Mouse (Mus musculus) hindbrain, embryonic 16.5 days (tissue): Measurements from ENCODE around the gene Erg. TPM values are rescaled to one million over a fixed set of nuclear protein-coding genes. Genes with fewer than 3 reads are reported as not detected.

Source experiments
- ATAC-seq: fragments of 200-750 bp; cut with Nextera tagmentation; 2 replicates; pipeline ENCODE4 v1.8.0; 2017; ENCODE audit warnings: moderate TSS enrichment, moderate library complexity
- H3K27ac ChIP-seq: fragments of 300-500 bp; sonication (generic); 2 replicates; pipeline ENCODE4 v1.5.1; 2014; ENCODE audit warnings: low read depth, mild to moderate bottlenecking, control low read depth, low read length, moderate library complexity
- H3K27me3 ChIP-seq: fragments of 300-500 bp; sonication (generic); replicated peaks from 2 replicates; pipeline ENCODE4 v1.6.1; 2014; ENCODE audit warnings: low read length; ENCODE audit not compliant: control insufficient read depth, insufficient read depth
- H3K36me3 ChIP-seq: fragments of 300-500 bp; sonication (generic); 2 replicates; pipeline ENCODE4 v1.6.1; 2014; ENCODE audit warnings: mild to moderate bottlenecking, low read length, moderate library complexity, mixed read lengths; ENCODE audit not compliant: control insufficient read depth, insufficient read depth
- H3K4me1 ChIP-seq: fragments of 300-500 bp; sonication (generic); 2 replicates; pipeline ENCODE4 v1.6.1; 2014; ENCODE audit warnings: low read depth, low read length; ENCODE audit not compliant: control insufficient read depth, insufficient read depth
- H3K4me2 ChIP-seq: fragments of 300-500 bp; sonication (generic); 2 replicates; pipeline ENCODE4 v1.6.1; 2014; ENCODE audit warnings: mild to moderate bottlenecking, low read length, control low read depth, moderate library complexity
- H3K4me3 ChIP-seq: fragments of 300-500 bp; sonication (generic); 2 replicates; pipeline ENCODE4 v1.5.1; 2014; ENCODE audit warnings: mild to moderate bottlenecking, low read length, control low read depth, moderate library complexity
- H3K9ac ChIP-seq: fragments of 300-500 bp; sonication (generic); 2 replicates; pipeline ENCODE4 v1.6.1; 2014; ENCODE audit warnings: low read depth, mild to moderate bottlenecking, control low read depth, low read length, moderate library complexity
- H3K9me3 ChIP-seq: fragments of 300-500 bp; sonication (generic); 2 replicates; pipeline ENCODE4 v1.6.1; 2014; ENCODE audit warnings: mild to moderate bottlenecking, low read length, moderate library complexity; ENCODE audit not compliant: control insufficient read depth
- WGBS: fragments of 180-500 bp; shearing (Covaris S2); extraction: QIAGEN DNeasy Blood & Tissue Kit; methylation state at CpG from one replicate; pipeline ENCODE4 v1.1.7; 2014; 5-methylcytosine and 5-hydroxymethylcytosine counted together
- polyA plus RNA-seq: library from polyadenylated mRNA; unstranded; fragments of >200 nt; fragmentation: Nextera tagmentation; extraction: Ambion mirVana; gene quantifications from 2 replicates; pipeline ENCODE4 v1.2.1, GENCODE M21; 2015

Gene Erg
- polyA plus RNA-seq, 1 experiment from 2014 or later = 1.8 TPM

DNA sequence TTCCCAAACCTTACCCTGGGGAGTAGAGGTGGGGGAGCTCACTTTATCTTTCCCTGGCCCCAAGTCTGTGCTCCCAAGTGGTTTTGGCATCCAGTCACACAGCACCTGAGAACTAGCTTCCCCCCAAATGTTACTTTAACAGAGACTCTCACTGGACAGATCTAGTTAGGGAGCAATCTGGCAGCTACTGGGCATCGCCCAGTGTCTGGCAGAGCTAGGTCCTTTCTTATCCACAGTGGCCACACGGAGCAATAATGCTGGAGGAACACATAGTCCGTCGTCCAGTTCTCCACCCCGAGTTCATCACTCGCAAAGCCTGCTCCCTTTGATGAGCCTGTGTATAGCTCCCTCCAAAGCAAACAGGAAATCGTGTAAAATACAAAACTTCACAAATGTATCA is 124.5 kb downstream of the Erg start:
- H3K4me1 ChIP-seq = no peaks in the 10 kb centered on the region
- H3K27me3 ChIP-seq = no peaks in the 10 kb centered on the region
- H3K9me3 ChIP-seq = no peaks in the 10 kb centered on the region
- no peak overlapping the region for H3K9ac ChIP-seq
- ATAC-seq = no peak
- no peak overlapping the region for H3K27ac ChIP-seq
- no peak overlapping the region for H3K4me2 ChIP-seq
- H3K4me3 ChIP-seq = no peak overlapping the region
- 89% methylated on average over 7 of the region's 7 CpGs for WGBS
- H3K36me3 ChIP-seq = no peaks in the 10 kb centered on the region

DNA sequence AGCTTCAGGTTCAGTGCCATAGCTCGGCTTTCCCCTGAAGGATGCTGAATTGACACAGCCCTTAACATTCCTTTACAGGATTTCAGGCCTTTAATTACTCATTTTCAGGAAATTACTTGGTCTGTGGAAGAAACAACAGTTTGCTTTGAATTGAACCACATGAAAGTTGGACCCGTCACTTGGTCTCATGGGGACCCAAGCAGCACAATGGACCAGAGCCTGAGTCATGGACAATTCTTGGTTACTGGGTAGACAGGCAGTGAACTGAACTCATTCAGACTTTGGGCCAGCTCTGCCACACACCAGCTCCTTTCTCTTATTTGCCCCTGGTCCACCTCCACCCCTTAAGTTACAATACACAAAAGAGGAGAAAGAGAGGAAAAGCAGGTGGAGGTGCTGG is 126.1 kb downstream of the Erg start:
- H3K4me2 ChIP-seq = no peak overlapping the region
- no peaks in the 10 kb centered on the region for H3K27me3 ChIP-seq
- H3K9ac ChIP-seq = no peak overlapping the region
- H3K4me3 ChIP-seq = no peak overlapping the region
- no peaks in the 10 kb centered on the region for H3K4me1 ChIP-seq
- H3K36me3 ChIP-seq = no peaks in the 10 kb centered on the region
- H3K27ac ChIP-seq = no peak overlapping the region
- no peak for ATAC-seq
- no peaks in the 10 kb centered on the region for H3K9me3 ChIP-seq
- WGBS = 84% methylated on average over 2 of the region's 2 CpGs

DNA sequence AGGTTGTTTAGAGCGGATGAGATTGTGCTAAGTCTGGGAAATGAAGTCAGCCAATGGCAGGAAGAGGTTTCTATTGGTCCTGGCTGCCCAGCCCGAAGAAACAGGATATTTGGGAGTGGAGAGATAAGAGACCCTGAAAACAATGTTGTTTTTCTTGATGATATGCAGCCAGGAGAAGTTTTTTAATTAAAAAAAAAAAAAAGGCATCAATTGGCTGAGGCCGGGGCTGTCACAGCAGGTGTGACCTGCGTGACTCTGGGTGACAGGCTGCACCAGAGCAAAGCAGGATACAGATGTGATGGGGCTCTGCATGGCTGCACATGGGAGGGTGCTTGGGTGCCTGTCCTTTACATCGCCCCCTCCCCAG is 127.1 kb downstream of the Erg start:
- H3K4me3 ChIP-seq = no peak overlapping the region
- 77% methylated on average over 5 of the region's 5 CpGs for WGBS
- no peaks in the 10 kb centered on the region for H3K9me3 ChIP-seq
- H3K27ac ChIP-seq = no peak overlapping the region
- no peaks in the 10 kb centered on the region for H3K36me3 ChIP-seq
- no peak overlapping the region for H3K4me2 ChIP-seq
- no peaks in the 10 kb centered on the region for H3K27me3 ChIP-seq
- no peaks in the 10 kb centered on the region for H3K4me1 ChIP-seq
- H3K9ac ChIP-seq = no peak overlapping the region
- ATAC-seq = no peak

DNA sequence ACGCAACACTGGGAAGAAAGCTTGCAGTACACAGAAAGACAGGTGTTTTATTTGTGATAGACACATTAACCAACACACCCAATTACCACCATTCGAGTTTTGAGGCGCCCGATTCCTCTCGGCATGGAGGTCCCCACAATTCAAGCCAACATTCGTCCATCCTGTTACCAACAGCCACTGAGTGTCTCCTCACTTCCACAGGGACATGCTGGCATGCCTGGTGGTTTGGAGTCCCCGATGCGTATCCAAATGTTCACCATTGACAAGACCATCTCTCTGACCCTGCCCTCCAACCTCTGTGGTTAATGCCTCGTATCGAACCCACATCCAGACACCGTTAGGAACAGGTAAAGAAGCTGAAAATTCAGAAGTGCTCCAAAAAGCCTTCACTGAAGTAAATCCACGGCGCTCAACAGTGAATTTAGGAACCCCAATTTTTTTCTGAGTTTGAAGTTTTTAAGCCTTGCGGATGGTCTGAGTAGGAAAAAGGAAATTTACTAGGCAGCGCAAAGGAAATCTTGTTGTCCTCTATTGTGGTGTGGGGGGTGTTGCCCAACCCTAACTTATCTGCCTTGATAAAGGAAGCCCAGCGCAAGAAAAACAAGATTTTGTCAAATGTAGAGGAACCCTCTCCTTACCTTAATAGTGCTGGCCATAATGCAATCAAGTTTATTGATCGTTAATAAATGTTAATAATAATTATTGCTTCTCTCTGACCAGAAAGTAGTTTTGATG is 127.6 kb downstream of the Erg start:
- H3K27me3 ChIP-seq = no peaks in the 10 kb centered on the region
- H3K9ac ChIP-seq = no peak overlapping the region
- H3K4me1 ChIP-seq = no peaks in the 10 kb centered on the region
- no peak overlapping the region for H3K27ac ChIP-seq
- 87% methylated on average over 17 of the region's 17 CpGs for WGBS
- no peak overlapping the region for H3K4me2 ChIP-seq
- no peaks in the 10 kb centered on the region for H3K36me3 ChIP-seq
- no peaks in the 10 kb centered on the region for H3K9me3 ChIP-seq
- H3K4me3 ChIP-seq = no peak overlapping the region
- no peak for ATAC-seq

DNA sequence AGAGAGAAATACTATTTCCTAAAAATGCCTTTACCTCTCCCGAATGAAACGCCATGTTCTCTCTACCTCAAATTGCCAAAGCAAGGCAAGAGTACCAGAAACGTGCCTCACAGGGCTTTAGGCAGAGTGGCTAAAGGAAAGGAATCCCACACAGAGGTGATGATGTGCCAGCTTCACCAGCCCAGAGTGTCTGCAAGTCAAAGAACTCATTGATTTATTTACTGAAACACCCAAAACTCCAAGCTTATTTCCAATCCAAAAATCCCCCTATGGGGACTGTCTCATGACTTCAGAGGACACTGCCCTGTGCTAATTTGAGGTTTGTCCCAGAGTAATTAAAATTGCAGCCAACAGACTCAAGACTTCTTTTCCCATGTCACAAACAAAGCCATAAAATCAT is 129.4 kb downstream of the Erg start:
- Histone ChIP-seq H3K9me3 (no peaks in the 10 kb centered on the region), H3K36me3 (no peaks in the 10 kb centered on the region), H3K9ac (no peak overlapping the region), H3K4me1 (no peaks in the 10 kb centered on the region), H3K4me3 (no peak overlapping the region), H3K27ac (no peak overlapping the region), H3K27me3 (no peaks in the 10 kb centered on the region), H3K4me2 (no peak overlapping the region)
- 86% methylated on average over 3 of the region's 3 CpGs for WGBS
- ATAC-seq = no peak

DNA sequence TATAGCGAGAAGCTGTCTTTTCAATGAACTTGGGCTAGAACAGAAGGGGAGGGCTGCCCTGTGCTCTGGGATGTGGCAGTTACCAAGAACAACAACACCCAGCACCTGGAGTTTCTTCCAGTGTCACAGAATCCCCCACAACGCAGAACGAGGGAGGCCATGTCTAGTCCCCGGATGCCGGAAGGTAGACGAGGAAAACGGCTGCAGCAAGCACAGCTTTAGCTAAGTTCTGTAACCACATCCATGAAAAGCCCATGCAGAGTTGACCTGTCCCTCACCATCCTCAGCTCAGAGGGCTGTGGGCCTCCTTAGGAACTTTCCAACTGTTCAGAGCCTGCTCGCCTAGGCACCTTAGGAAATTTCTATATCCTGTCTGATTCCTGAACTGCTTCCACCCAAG is 130.5 kb downstream of the Erg start:
- no peak overlapping the region for H3K27ac ChIP-seq
- no peak overlapping the region for H3K9ac ChIP-seq
- H3K4me2 ChIP-seq = no peak overlapping the region
- no peaks in the 10 kb centered on the region for H3K4me1 ChIP-seq
- no peaks in the 10 kb centered on the region for H3K36me3 ChIP-seq
- WGBS = 91% methylated on average over 8 of the region's 8 CpGs
- H3K27me3 ChIP-seq = no peaks in the 10 kb centered on the region
- no peak for ATAC-seq
- no peaks in the 10 kb centered on the region for H3K9me3 ChIP-seq
- H3K4me3 ChIP-seq = no peak overlapping the region

DNA sequence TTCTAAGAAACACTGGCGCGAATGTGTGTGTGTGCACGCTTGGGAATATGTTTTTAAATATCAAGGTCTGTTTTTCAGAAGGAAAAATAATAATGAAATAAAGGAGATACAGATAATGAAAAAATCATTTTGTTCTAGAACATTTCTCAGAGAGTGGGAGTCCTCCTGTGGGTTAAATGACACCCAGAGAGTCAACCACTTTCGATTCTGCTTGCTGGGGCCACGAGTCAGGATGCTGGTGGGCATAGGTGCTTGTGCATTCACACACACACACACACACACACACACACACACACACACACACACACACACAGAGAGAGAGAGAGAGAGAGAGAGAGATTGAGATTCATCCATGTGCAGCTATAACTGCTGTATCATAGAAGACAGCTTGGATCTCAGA is 130.9 kb downstream of the Erg start:
- Histone ChIP-seq H3K4me3 (no peak overlapping the region), H3K27ac (no peak overlapping the region), H3K4me2 (no peak overlapping the region), H3K9ac (no peak overlapping the region), H3K36me3 (no peaks in the 10 kb centered on the region), H3K9me3 (no peaks in the 10 kb centered on the region), H3K27me3 (no peaks in the 10 kb centered on the region), H3K4me1 (no peaks in the 10 kb centered on the region)
- ATAC-seq = no peak
- 91% methylated on average over 5 of the region's 5 CpGs for WGBS

DNA sequence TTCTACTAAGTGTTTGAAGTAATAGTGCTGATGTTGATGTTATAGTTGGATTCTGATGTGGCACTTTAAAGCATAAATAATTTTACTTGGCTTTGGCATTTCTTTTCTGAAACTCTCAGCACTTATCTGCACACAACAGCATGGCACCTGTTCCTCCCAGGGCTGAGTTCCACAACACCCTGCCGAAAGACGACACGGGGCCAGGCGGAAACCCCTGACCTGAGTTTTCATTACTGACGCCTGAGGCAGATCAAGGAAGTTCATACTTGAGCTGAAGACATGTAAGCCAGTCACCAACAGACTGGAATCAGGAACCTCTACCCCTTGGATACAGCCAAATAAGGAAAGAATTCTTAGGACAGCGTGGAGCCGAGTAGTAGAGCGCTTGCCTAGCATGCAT is 134.0 kb downstream of the Erg start:
- Histone ChIP-seq H3K27ac (no peak overlapping the region), H3K4me1 (no peaks in the 10 kb centered on the region), H3K9ac (no peak overlapping the region), H3K4me3 (no peak overlapping the region), H3K36me3 (no peaks in the 10 kb centered on the region), H3K4me2 (no peak overlapping the region), H3K9me3 (no peaks in the 10 kb centered on the region), H3K27me3 (no peaks in the 10 kb centered on the region)
- ATAC-seq = no peak
- WGBS = 91% methylated on average over 8 of the region's 8 CpGs

DNA sequence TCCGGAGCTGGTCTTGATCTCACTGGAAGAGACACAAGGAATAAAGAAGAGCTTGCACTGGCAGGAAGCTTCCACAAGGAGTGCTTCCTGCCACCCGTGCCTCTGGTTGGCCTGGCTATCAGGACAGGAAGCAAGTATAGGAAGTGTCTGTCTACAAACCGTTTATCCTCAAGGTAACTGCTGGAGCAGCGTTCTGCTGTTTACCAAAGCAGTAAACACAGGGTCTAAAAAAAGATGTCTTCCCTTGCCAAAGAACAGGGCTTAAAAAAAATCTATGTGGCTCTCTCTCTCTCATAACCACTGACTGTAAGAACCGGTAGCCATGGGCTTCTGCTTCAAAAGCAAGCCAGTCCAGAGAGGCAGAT is 137.1 kb downstream of the Erg start:
- Histone ChIP-seq H3K9ac (no peak overlapping the region), H3K9me3 (no peaks in the 10 kb centered on the region), H3K27ac (no peak overlapping the region), H3K4me2 (no peak overlapping the region), H3K36me3 (no peaks in the 10 kb centered on the region), H3K4me1 (no peaks in the 10 kb centered on the region), H3K4me3 (no peak overlapping the region), H3K27me3 (no peaks in the 10 kb centered on the region)
- WGBS = 76% methylated on average over 5 of the region's 5 CpGs
- no peak for ATAC-seq
